Comparison of ENCODE assay signal across 26 mouse cellular contexts in genomic region chr1:72755227-72755626, GRCm38 (mm10). TPM values are rescaled to one million over a fixed set of nuclear protein-coding genes. Genes with fewer than 3 reads are reported as not detected.
DNase-seq lines count a peak whose midpoint lies in the region; ATAC-seq and TF ChIP-seq lines count a peak whose summit lies in the region.
"Had no signal": no experiment of that assay in that cellular context is flagged by ENCODE, and none has a peak within 500 bp of the region (broad histone marks: within the 10 kb centered on the region; RNA-seq: fewer than 3 reads in every experiment).

No protein-coding gene starts in this region.

- no peak overlapping the region for H3K4me2 ChIP-seq in embryonic facial prominence, embryonic 15.5 days (replicated peaks)
- H3K4me2 ChIP-seq in lung, embryonic 16.5 days (ENCODE audit: low read depth, low read length), result no peak overlapping the region
- H3K4me2 ChIP-seq: forebrain, embryonic 12.5 days; heart, embryonic 12.5 days; hindbrain, embryonic 14.5 days; intestine, embryonic 15.5 days had no signal

- ATAC-seq in embryonic facial prominence, embryonic 15.5 days (ENCODE audit: insufficient number of reproducible peaks, low FRiP score, low TSS enrichment, low read depth), result no peak
- ATAC-seq in lung, embryonic 16.5 days (ENCODE audit: low read depth), result no peak
- no peak for ATAC-seq in megakaryocyte progenitor cell, adult 5-6 weeks (replicated peaks; ENCODE audit: poor library complexity)
- ATAC-seq: forebrain, embryonic 16.5 days; intestine, embryonic 15.5 days had no signal

- DNase-seq in embryonic facial prominence, embryonic 10.5 days (ENCODE audit: low spot score), result no peak
- DNase-seq in lung, postnatal 10 days, result no peak
- DNase-seq in urinary bladder, adult 18-20 months (ENCODE audit: low spot score in 2 of 2), result no peak
- DNase-seq: adrenal gland, postnatal 14 days; cerebellum, adult 18-20 months; cerebellum, adult 9-11 months; cerebellum, postnatal 36 days; gastrocnemius, postnatal 14 days had no signal

- H3K9me3 ChIP-seq in embryonic facial prominence, embryonic 15.5 days (replicated peaks), result no peaks in the 10 kb centered on the region
- no peaks in the 10 kb centered on the region for H3K9me3 ChIP-seq in embryonic facial prominence, embryonic 10.5 days
- H3K9me3 ChIP-seq in lung, embryonic 16.5 days (ENCODE audit: control insufficient read depth, low read length), result no peaks in the 10 kb centered on the region
- H3K9me3 ChIP-seq: forebrain, embryonic 12.5 days; G1E; heart, embryonic 12.5 days; hindbrain, embryonic 10.5 days; intestine, embryonic 15.5 days had no signal

- no peaks in the 10 kb centered on the region for H3K27me3 ChIP-seq in embryonic facial prominence, embryonic 15.5 days
- H3K27me3 ChIP-seq in embryonic facial prominence, embryonic 10.5 days (replicated peaks; ENCODE audit: low read depth, poor library complexity, severe bottlenecking), result no peaks in the 10 kb centered on the region
- no peaks in the 10 kb centered on the region for H3K27me3 ChIP-seq in lung, embryonic 16.5 days (ENCODE audit: control insufficient read depth, insufficient read depth, low read depth, low read length)
- H3K27me3 ChIP-seq: heart, embryonic 12.5 days; intestine, embryonic 15.5 days had no signal

- no peaks in the 10 kb centered on the region for H3K36me3 ChIP-seq in embryonic facial prominence, embryonic 15.5 days
- H3K36me3 ChIP-seq in embryonic facial prominence, embryonic 10.5 days (replicated peaks), result no peaks in the 10 kb centered on the region
- H3K36me3 ChIP-seq in lung, embryonic 16.5 days (ENCODE audit: control insufficient read depth, insufficient read depth, low read length), result no peaks in the 10 kb centered on the region
- H3K36me3 ChIP-seq: forebrain, embryonic 12.5 days; G1E; heart, embryonic 12.5 days; hindbrain, embryonic 10.5 days; intestine, embryonic 15.5 days had no signal

- no peak for TF ChIP-seq POLR2A in embryonic fibroblast, embryonic 13.5 days (IDR thresholded peaks at IDR 0.05; ENCODE audit: low read depth, low read length)

- H3K27ac ChIP-seq in embryonic facial prominence, embryonic 15.5 days (replicated peaks), result peak overlapping the region; percentile 3; the same call in 1 of the 2 replicates
- no peak overlapping the region; the same call in 1 of the 2 replicates for H3K27ac ChIP-seq in embryonic facial prominence, embryonic 10.5 days (replicated peaks)
- H3K27ac ChIP-seq in lung, embryonic 16.5 days (ENCODE audit: low read length), result peak overlapping the region; percentile 53
- peak overlapping the region; percentile 83 for H3K27ac ChIP-seq in embryonic fibroblast, embryonic 13.5 days (ENCODE audit: insufficient read depth, low read length)
- H3K27ac ChIP-seq: forebrain, embryonic 12.5 days; hindbrain, embryonic 14.5 days; intestine, embryonic 15.5 days had no signal

- H3K9ac ChIP-seq in embryonic facial prominence, embryonic 15.5 days, result no peak overlapping the region
- no peak overlapping the region for H3K9ac ChIP-seq in lung, embryonic 16.5 days (ENCODE audit: low read length)
- H3K9ac ChIP-seq: forebrain, embryonic 12.5 days; heart, embryonic 12.5 days; hindbrain, embryonic 14.5 days; intestine, embryonic 15.5 days had no signal

- H3K4me3 ChIP-seq in embryonic facial prominence, embryonic 15.5 days (replicated peaks), result no peak overlapping the region
- no peak overlapping the region for H3K4me3 ChIP-seq in embryonic facial prominence, embryonic 10.5 days
- no peak overlapping the region for H3K4me3 ChIP-seq in lung, embryonic 16.5 days (ENCODE audit: low read length)
- H3K4me3 ChIP-seq in embryonic fibroblast, embryonic 13.5 days (ENCODE audit: insufficient read depth, low read length), result no peak overlapping the region
- H3K4me3 ChIP-seq: forebrain, embryonic 12.5 days; heart, embryonic 12.5 days; hindbrain, embryonic 10.5 days; intestine, embryonic 15.5 days had no signal

- peaks cover 38% of the 10 kb centered on the region for H3K4me1 ChIP-seq in embryonic facial prominence, embryonic 15.5 days
- peaks cover 10% of the 10 kb centered on the region for H3K4me1 ChIP-seq in embryonic facial prominence, embryonic 10.5 days
- peaks cover 6% of the 10 kb centered on the region for H3K4me1 ChIP-seq in lung, embryonic 16.5 days (replicated peaks; ENCODE audit: control insufficient read depth, insufficient read depth, low read length)
- H3K4me1 ChIP-seq in embryonic fibroblast, embryonic 13.5 days (ENCODE audit: control insufficient read depth, insufficient read depth, low read length), result 0 out of 2 replicates have a peak, but pooled peaks cover 8% of the 10 kb centered on the region
- H3K4me1 ChIP-seq: heart, embryonic 12.5 days; intestine, embryonic 15.5 days had no signal

- 38% methylated on average over 8 of the region's 8 CpGs for WGBS in embryonic facial prominence, embryonic 15.5 days
- 80% methylated on average over 8 of the region's 8 CpGs for WGBS in embryonic facial prominence, embryonic 10.5 days
- WGBS in lung, embryonic 16.5 days, result 75% methylated on average over 8 of the region's 8 CpGs

- TF ChIP-seq CTCF in embryonic fibroblast, embryonic 13.5 days (IDR thresholded peaks at IDR 0.05; ENCODE audit: borderline replicate concordance, insufficient read depth, low read length), result no peak

RNA-seq across cellular contexts. Expression of gene Rpl37a, which starts 44.1 kb away (rescaled TPM):
- polyA plus RNA-seq in embryonic facial prominence, embryonic 15.5 days (2015; fragmentation: Nextera tagmentation; extraction: Ambion mirVana), result 1,883 and 1,967 TPM in 2 replicates
- polyA plus RNA-seq in embryonic facial prominence, embryonic 10.5 days (2016; fragmentation: Nextera tagmentation; extraction: Ambion mirVana), result 1,442 and 1,468 TPM in 2 replicates
- 1,850 and 1,937 TPM in 2 replicates for polyA plus RNA-seq in lung, embryonic 16.5 days (2015; fragmentation: Nextera tagmentation; extraction: Ambion mirVana)
- polyA plus RNA-seq in embryonic fibroblast, embryonic 13.5 days (2011; ENCODE audit: insufficient read length, low read depth, missing spikeins), result 1,004 and 1,061 TPM in 2 replicates
- 1,390 and 1,455 TPM in 2 replicates for total RNA-seq in megakaryocyte progenitor cell, adult 5-6 weeks (2015)
- total RNA-seq in megakaryocyte progenitor cell, adult 5-6 weeks (2017), result 472 and 633 TPM in 2 replicates

RNA-seq across cellular contexts. Expression of gene Ankar, which starts 54.8 kb away (rescaled TPM):
- polyA plus RNA-seq in embryonic facial prominence, embryonic 15.5 days (2015; fragmentation: Nextera tagmentation; extraction: Ambion mirVana), result not detected in 2 replicates
- polyA plus RNA-seq in embryonic facial prominence, embryonic 10.5 days (2016; fragmentation: Nextera tagmentation; extraction: Ambion mirVana), result not detected in 2 replicates
- polyA plus RNA-seq in lung, embryonic 16.5 days (2015; fragmentation: Nextera tagmentation; extraction: Ambion mirVana), result not detected in 2 replicates
- not detected in 2 replicates for polyA plus RNA-seq in embryonic fibroblast, embryonic 13.5 days (2011; ENCODE audit: insufficient read length, low read depth, missing spikeins)
- not detected in 2 replicates for total RNA-seq in megakaryocyte progenitor cell, adult 5-6 weeks (2015)
- not detected in 2 replicates for total RNA-seq in megakaryocyte progenitor cell, adult 5-6 weeks (2017)
- total RNA-seq: adrenal gland, adult 18-20 months; adrenal gland, postnatal 14 days; gastrocnemius, adult 18-20 months; gastrocnemius, postnatal 14 days; granulocyte monocyte progenitor cell, adult 5-6 weeks; heart, adult 8-10 months; heart, postnatal 25 days had no signal
- polyA plus RNA-seq: embryonic facial prominence, embryonic 14.5 days; forebrain, embryonic 12.5 days; forebrain, embryonic 16.5 days; G1E; heart, embryonic 12.5 days; heart, embryonic 16.5 days; hindbrain, embryonic 10.5 days; hindbrain, embryonic 14.5 days; intestine, embryonic 15.5 days had no signal
